Mouse (Mus musculus) cerebellum, adult 11-12 months (tissue): Measurements from ENCODE around the gene Degs1.
"Not testable (repeated sequence)": the region's sequence is repeated elsewhere in the genome, so short reads cannot be mapped to it uniquely, and the experiment has no call there.

Experiments used
- DNase-seq: peaks from one replicate; pipeline ENCODE4 v3.0.0; 2022

Gene Degs1

GRCm38 (mm10) chr1:182282091-182283075 is at the start of gene Degs1:
TSS of gene Degs1 (minus strand) at chr1:182282804.
- DNase-seq: peak; percentile 91

GRCm38 (mm10) chr1:182325919-182326318 is 43.3 kb upstream of the Degs1 start:
- no peak for DNase-seq

- no peak for DNase-seq
These were observed 41.9 kb upstream of the Degs1 start for GRCm38 (mm10) chr1:182324552-182324951.

- DNase-seq: no peak
These were observed 40.5 kb upstream of the Degs1 start for GRCm38 (mm10) chr1:182323139-182323538.

- DNase-seq: no peak
These were observed 31.6 kb upstream of the Degs1 start for GRCm38 (mm10) chr1:182314201-182314600.

GRCm38 (mm10) chr1:182313181-182313580 is 30.6 kb upstream of the Degs1 start:
- DNase-seq: no peak

GRCm38 (mm10) chr1:182311376-182311775 is 28.8 kb upstream of the Degs1 start:
- no peak for DNase-seq

- DNase-seq: no peak
These were observed 27.7 kb upstream of the Degs1 start for GRCm38 (mm10) chr1:182310316-182310715.

GRCm38 (mm10) chr1:182309403-182309802 is 26.8 kb upstream of the Degs1 start:
- DNase-seq: no peak

- DNase-seq: no peak
These were observed 20.3 kb upstream of the Degs1 start for GRCm38 (mm10) chr1:182302916-182303315.

- DNase-seq: no peak
These were observed 19.7 kb upstream of the Degs1 start for GRCm38 (mm10) chr1:182302176-182302870.

- no peak for DNase-seq
These were observed 15.2 kb upstream of the Degs1 start for GRCm38 (mm10) chr1:182297821-182298220.

- DNase-seq: no peak
These were observed 14.6 kb upstream of the Degs1 start for GRCm38 (mm10) chr1:182297246-182297645.

- DNase-seq: no peak
These were observed 14.2 kb upstream of the Degs1 start for GRCm38 (mm10) chr1:182296816-182297215.

- no peak for DNase-seq
These were observed 13.5 kb upstream of the Degs1 start for GRCm38 (mm10) chr1:182296141-182296540.

- DNase-seq: no peak
These were observed 9.7 kb upstream of the Degs1 start for GRCm38 (mm10) chr1:182292291-182292690.

- not testable (repeated sequence) for DNase-seq
These were observed 8.1 kb upstream of the Degs1 start for GRCm38 (mm10) chr1:182290741-182291140.

- DNase-seq: no peak
These were observed 7.2 kb upstream of the Degs1 start for GRCm38 (mm10) chr1:182289781-182290180.

GRCm38 (mm10) chr1:182288601-182289000 is 6.0 kb upstream of the Degs1 start:
- DNase-seq: no peak

GRCm38 (mm10) chr1:182287781-182288180 is 5.2 kb upstream of the Degs1 start:
- peak; percentile 14 for DNase-seq

- DNase-seq: no peak
These were observed 2.2 kb upstream of the Degs1 start for GRCm38 (mm10) chr1:182284795-182285194.

GRCm38 (mm10) chr1:182283231-182283630 is 627 bp upstream of the Degs1 start:
- peak; percentile 18 for DNase-seq

- peak; percentile 21 for DNase-seq
These were observed 1.3 kb downstream of the Degs1 start for GRCm38 (mm10) chr1:182281251-182281711.

GRCm38 (mm10) chr1:182280577-182280976 is 2.0 kb downstream of the Degs1 start:
- no peak for DNase-seq
